Mouse (Mus musculus): ENCODE data around the gene Luzp1. TPM values are rescaled to one million over a fixed set of nuclear protein-coding genes. Genes with fewer than 3 reads are reported as not detected.

The Luzp1 gene
- polyA plus RNA-seq, 1 experiment from 2014 or later = 67.8 TPM

- Histone ChIP-seq H3K36me3 (ENCODE audit: control insufficient read depth, insufficient read depth, low read length) (no peaks in the 10 kb centered on the region), H3K4me1 (replicated peaks; ENCODE audit: control insufficient read depth, insufficient read depth) (no peaks in the 10 kb centered on the region), H3K9me3 (ENCODE audit: control insufficient read depth, low read length) (no peaks in the 10 kb centered on the region), H3K27ac (replicated peaks) (no peak overlapping the region), H3K27me3 (ENCODE audit: control insufficient read depth, insufficient read depth, low read length) (no peaks in the 10 kb centered on the region), H3K9ac (ENCODE audit: low read length) (no peak overlapping the region), H3K4me3 (ENCODE audit: low read depth, low read length) (no peak overlapping the region), H3K4me2 (replicated peaks; ENCODE audit: low read depth) (no peak overlapping the region)
- DNase-seq (ENCODE audit: low spot score) (no peak), ATAC-seq (ENCODE audit: low FRiP score, low TSS enrichment) (no peak)
- 78% methylated on average over 3 of the region's 3 CpGs for WGBS
- TF ChIP-seq EP300 (optimal IDR thresholded peaks at IDR 0.05) = no peak
- no peak for TF ChIP-seq CTCF (IDR thresholded peaks at IDR 0.05; ENCODE audit: low read depth)
Observed at GRCm38 (mm10) chr4:136581885-136582284, 112.3 kb downstream of the Luzp1 start.

- DNase-seq (ENCODE audit: low spot score) (no peak), ATAC-seq (ENCODE audit: low FRiP score, low TSS enrichment) (no peak)
- H3K27me3 ChIP-seq (ENCODE audit: control insufficient read depth, insufficient read depth, low read length) = no peaks in the 10 kb centered on the region
- H3K4me3 ChIP-seq (ENCODE audit: low read depth, low read length) = no peak overlapping the region
- H3K36me3 ChIP-seq (ENCODE audit: control insufficient read depth, insufficient read depth, low read length) = peaks cover 2% of the 10 kb centered on the region; the same call in 1 of the 2 replicates
- no peak overlapping the region for H3K27ac ChIP-seq (replicated peaks)
- no peaks in the 10 kb centered on the region for H3K4me1 ChIP-seq (replicated peaks; ENCODE audit: control insufficient read depth, insufficient read depth)
- H3K9me3 ChIP-seq (ENCODE audit: control insufficient read depth, low read length) = no peaks in the 10 kb centered on the region
- H3K9ac ChIP-seq (ENCODE audit: low read length) = no peak overlapping the region
- no peak overlapping the region for H3K4me2 ChIP-seq (replicated peaks; ENCODE audit: low read depth)
- TF ChIP-seq EP300 (optimal IDR thresholded peaks at IDR 0.05) = no peak
- no peak for TF ChIP-seq CTCF (IDR thresholded peaks at IDR 0.05; ENCODE audit: low read depth)
- WGBS = 88% methylated on average over 4 of the region's 4 CpGs
Observed at GRCm38 (mm10) chr4:136587221-136587827, 117.8 kb downstream of the Luzp1 start.

- Histone ChIP-seq H3K4me2 (replicated peaks; ENCODE audit: low read depth) (no peak overlapping the region), H3K4me3 (ENCODE audit: low read depth, low read length) (no peak overlapping the region), H3K9ac (ENCODE audit: low read length) (no peak overlapping the region), H3K9me3 (ENCODE audit: control insufficient read depth, low read length) (no peaks in the 10 kb centered on the region), H3K36me3 (ENCODE audit: control insufficient read depth, insufficient read depth, low read length) (peaks cover 2% of the 10 kb centered on the region; the same call in 1 of the 2 replicates), H3K27ac (replicated peaks) (no peak overlapping the region), H3K27me3 (ENCODE audit: control insufficient read depth, insufficient read depth, low read length) (no peaks in the 10 kb centered on the region), H3K4me1 (replicated peaks; ENCODE audit: control insufficient read depth, insufficient read depth) (no peaks in the 10 kb centered on the region)
- 72% methylated on average over 4 of the region's 4 CpGs for WGBS
- TF ChIP-seq EP300 (optimal IDR thresholded peaks at IDR 0.05) (no peak), CTCF (IDR thresholded peaks at IDR 0.05; ENCODE audit: low read depth) (no peak)
- ATAC-seq (ENCODE audit: low FRiP score, low TSS enrichment) (no peak), DNase-seq (ENCODE audit: low spot score) (no peak)
Observed at GRCm38 (mm10) chr4:136588003-136588402, 118.4 kb downstream of the Luzp1 start.

DNA sequence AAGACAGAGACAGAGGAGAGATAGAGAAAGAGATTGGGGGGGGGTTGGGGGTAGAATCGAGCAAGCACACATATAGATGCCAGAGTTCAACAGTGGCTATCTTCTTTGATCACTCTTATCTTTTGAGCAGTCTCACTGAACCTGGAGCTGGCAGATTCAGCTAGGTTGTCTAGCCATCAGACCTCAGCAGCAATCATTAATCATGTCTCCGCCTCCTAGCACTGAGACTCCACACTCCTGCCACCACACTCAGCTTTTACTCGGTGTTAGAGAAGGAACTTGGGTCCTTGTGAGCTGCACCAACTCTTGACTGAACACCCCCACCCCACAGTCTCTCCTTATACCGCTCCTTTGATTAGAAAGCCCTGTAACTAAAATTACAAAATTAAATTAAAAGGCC lies 122.5 kb downstream of the Luzp1 start:
- Histone ChIP-seq H3K9me3 (ENCODE audit: control insufficient read depth, low read length) (no peaks in the 10 kb centered on the region), H3K27me3 (ENCODE audit: control insufficient read depth, insufficient read depth, low read length) (no peaks in the 10 kb centered on the region), H3K4me3 (ENCODE audit: low read depth, low read length) (no peak overlapping the region), H3K4me1 (replicated peaks; ENCODE audit: control insufficient read depth, insufficient read depth) (no peaks in the 10 kb centered on the region), H3K4me2 (replicated peaks; ENCODE audit: low read depth) (no peak overlapping the region), H3K36me3 (ENCODE audit: control insufficient read depth, insufficient read depth, low read length) (peaks cover 2% of the 10 kb centered on the region; the same call in 1 of the 2 replicates), H3K9ac (ENCODE audit: low read length) (no peak overlapping the region), H3K27ac (replicated peaks) (no peak overlapping the region)
- ATAC-seq (ENCODE audit: low FRiP score, low TSS enrichment) = no peak
- 45% methylated on average over 4 of the region's 4 CpGs for WGBS
- TF ChIP-seq EP300 (optimal IDR thresholded peaks at IDR 0.05) (no peak), CTCF (IDR thresholded peaks at IDR 0.05; ENCODE audit: low read depth) (no peak)
- no peak for DNase-seq (ENCODE audit: low spot score)

- Histone ChIP-seq H3K4me3 (ENCODE audit: low read depth, low read length) (no peak overlapping the region), H3K4me1 (replicated peaks; ENCODE audit: control insufficient read depth, insufficient read depth) (no peaks in the 10 kb centered on the region), H3K36me3 (ENCODE audit: control insufficient read depth, insufficient read depth, low read length) (peaks cover 2% of the 10 kb centered on the region; the same call in 1 of the 2 replicates), H3K27me3 (ENCODE audit: control insufficient read depth, insufficient read depth, low read length) (no peaks in the 10 kb centered on the region), H3K9ac (ENCODE audit: low read length) (no peak overlapping the region), H3K4me2 (replicated peaks; ENCODE audit: low read depth) (no peak overlapping the region), H3K9me3 (ENCODE audit: control insufficient read depth, low read length) (no peaks in the 10 kb centered on the region), H3K27ac (replicated peaks) (no peak overlapping the region)
- ATAC-seq (ENCODE audit: low FRiP score, low TSS enrichment) (no peak), DNase-seq (ENCODE audit: low spot score) (no peak)
- WGBS = 65% methylated on average over 2 of the region's 2 CpGs
- TF ChIP-seq CTCF (IDR thresholded peaks at IDR 0.05; ENCODE audit: low read depth) = no peak
- TF ChIP-seq EP300 (optimal IDR thresholded peaks at IDR 0.05) = no peak
Observed at GRCm38 (mm10) chr4:136594006-136594405, 124.4 kb downstream of the Luzp1 start.

DNA sequence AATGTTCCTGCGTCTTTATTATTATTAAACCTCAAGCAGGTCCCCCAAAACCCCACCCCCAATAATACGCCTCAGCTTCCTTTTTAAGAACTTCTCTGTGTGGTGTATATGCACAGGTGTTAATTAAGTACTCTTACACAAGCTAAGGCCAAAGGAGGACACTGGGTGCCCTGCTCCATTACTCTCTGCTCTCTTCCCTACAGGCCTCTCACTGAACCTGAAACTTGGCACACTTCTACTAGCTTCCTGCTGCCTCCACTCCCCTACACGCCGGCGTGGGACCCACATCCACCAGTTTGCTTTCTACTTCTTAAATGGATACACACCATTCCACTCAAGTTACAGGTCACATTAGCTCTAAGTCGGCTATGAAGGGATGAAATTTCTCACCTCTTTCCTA lies 125.7 kb downstream of the Luzp1 start:
- no peak overlapping the region for H3K27ac ChIP-seq (replicated peaks)
- no peaks in the 10 kb centered on the region for H3K27me3 ChIP-seq (ENCODE audit: control insufficient read depth, insufficient read depth, low read length)
- H3K4me1 ChIP-seq (replicated peaks; ENCODE audit: control insufficient read depth, insufficient read depth) = no peaks in the 10 kb centered on the region
- no peak overlapping the region for H3K4me2 ChIP-seq (replicated peaks; ENCODE audit: low read depth)
- no peak for DNase-seq (ENCODE audit: low spot score)
- no peak for TF ChIP-seq EP300 (optimal IDR thresholded peaks at IDR 0.05)
- TF ChIP-seq CTCF (IDR thresholded peaks at IDR 0.05; ENCODE audit: low read depth) = no peak
- H3K4me3 ChIP-seq (ENCODE audit: low read depth, low read length) = no peak overlapping the region
- WGBS = 71% methylated on average over 6 of the region's 6 CpGs
- no peak overlapping the region for H3K9ac ChIP-seq (ENCODE audit: low read length)
- no peak for ATAC-seq (ENCODE audit: low FRiP score, low TSS enrichment)
- no peaks in the 10 kb centered on the region for H3K9me3 ChIP-seq (ENCODE audit: control insufficient read depth, low read length)
- 0 out of 2 replicates have a peak, but pooled peaks cover 2% of the 10 kb centered on the region for H3K36me3 ChIP-seq (ENCODE audit: control insufficient read depth, insufficient read depth, low read length)

Measured in stomach, postnatal 0 days (tissue).